Mouse (Mus musculus): ENCODE measurements around the gene Magohb. TPM values are rescaled to one million over a fixed set of nuclear protein-coding genes. Genes with fewer than 3 reads are reported as not detected.

Gene Magohb
- 52.4 TPM for polyA plus RNA-seq (2014; fragmentation: Illumina TruSeq; extraction: RNeasy Lipid Tissue Mini Kit (QIAGEN cat#74804); ENCODE audit: low read depth, low replicate concordance)

DNA sequence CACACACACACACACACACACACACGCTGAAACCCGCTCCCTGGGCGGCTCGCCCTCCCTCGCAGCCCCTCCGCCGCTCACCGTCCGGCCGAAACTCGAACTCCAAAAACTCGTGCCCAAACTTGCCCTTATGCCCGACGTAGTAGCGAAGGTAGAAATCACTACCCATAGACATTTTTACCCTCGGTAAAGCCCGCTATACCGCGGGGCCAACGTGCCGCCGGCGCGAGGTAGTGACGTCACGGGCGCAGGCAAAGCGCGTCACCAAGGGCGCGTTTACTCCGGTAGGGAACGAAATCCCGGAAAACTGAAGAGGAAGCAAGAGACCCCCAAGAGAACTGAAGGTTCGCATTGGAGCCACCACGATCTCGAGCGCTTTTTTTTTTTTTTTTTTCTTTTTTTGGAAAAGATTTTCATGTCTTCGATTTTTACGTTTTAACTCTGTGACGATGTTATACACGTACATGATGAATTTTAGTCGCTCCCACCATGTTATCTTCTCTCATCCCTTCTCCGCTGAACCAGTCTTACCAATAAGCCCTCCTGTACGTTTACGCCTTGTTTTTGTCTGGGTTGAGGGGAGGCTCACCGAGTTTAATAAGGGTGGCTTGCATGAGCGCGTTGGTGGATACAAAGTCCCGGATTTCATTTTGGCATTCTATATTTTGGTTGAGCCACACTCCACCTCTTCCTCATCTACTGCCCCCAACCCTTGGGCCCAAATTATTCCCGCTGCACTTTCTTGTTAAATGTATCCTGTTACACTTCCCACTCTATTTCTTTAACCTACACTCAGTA, at the start of gene Magohb:
Gene Magohb (minus strand): TSS at position 254 of the 798 bp plus-strand sequence.

DNA sequence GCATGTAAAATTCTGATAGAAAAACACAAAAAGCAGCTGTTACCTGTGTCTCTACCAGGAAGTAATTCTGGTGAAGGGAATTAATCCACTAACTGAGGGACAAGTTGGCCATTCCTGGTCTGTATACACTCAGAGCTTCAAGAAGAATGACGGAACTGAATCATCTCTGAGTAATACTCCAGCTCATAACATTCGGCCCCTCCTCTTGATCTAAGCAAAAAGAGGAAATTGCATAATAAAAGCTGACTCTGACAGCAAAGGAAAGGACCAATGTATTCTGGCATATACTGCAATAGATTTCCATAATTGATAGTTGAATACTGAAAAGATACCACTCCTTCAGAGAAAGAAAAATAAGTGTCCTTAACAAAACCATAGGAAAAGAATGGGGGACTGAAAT, 45.8 kb downstream of the Magohb start, which contains the start of gene Klra2:
Gene Klra2 (minus strand): TSS at position 157 of the 400 bp plus-strand sequence.

Other genes with a start within 250 kb of the Magohb start
- 0.20 TPM for gene Klra2, start 45.9 kb downstream of the Magohb start, polyA plus RNA-seq (2014; fragmentation: Illumina TruSeq; extraction: RNeasy Lipid Tissue Mini Kit (QIAGEN cat#74804); ENCODE audit: low read depth, low replicate concordance)
- 0.27 TPM for gene Styk1, start 60.4 kb upstream of the Magohb start, polyA plus RNA-seq (2014; fragmentation: Illumina TruSeq; extraction: RNeasy Lipid Tissue Mini Kit (QIAGEN cat#74804); ENCODE audit: low read depth, low replicate concordance)
- 861 TPM for gene Ybx3, start 95.2 kb upstream of the Magohb start, polyA plus RNA-seq (2014; fragmentation: Illumina TruSeq; extraction: RNeasy Lipid Tissue Mini Kit (QIAGEN cat#74804); ENCODE audit: low read depth, low replicate concordance)
- gene 5430401F13Rik, start 193.2 kb upstream of the Magohb start, polyA plus RNA-seq (2014; fragmentation: Illumina TruSeq; extraction: RNeasy Lipid Tissue Mini Kit (QIAGEN cat#74804); ENCODE audit: low read depth, low replicate concordance), result 1.4 TPM
- gene Gm6619, start 193.2 kb upstream of the Magohb start, polyA plus RNA-seq (2014; fragmentation: Illumina TruSeq; extraction: RNeasy Lipid Tissue Mini Kit (QIAGEN cat#74804); ENCODE audit: low read depth, low replicate concordance), result not detected

Measured in testis, adult 10 weeks (tissue).